Mouse (Mus musculus): ENCODE measurements around the gene Vmn1r192. TPM values are rescaled to one million over a fixed set of nuclear protein-coding genes. Genes with fewer than 3 reads are reported as not detected.
"Not testable (repeated sequence)": the region's sequence is repeated elsewhere in the genome, so short reads cannot be mapped to it uniquely, and the experiment has no call there.

The Vmn1r192 gene
- polyA plus RNA-seq (2014; fragmentation: Nextera tagmentation; extraction: Ambion mirVana) = not detected in 2 replicates

DNA sequence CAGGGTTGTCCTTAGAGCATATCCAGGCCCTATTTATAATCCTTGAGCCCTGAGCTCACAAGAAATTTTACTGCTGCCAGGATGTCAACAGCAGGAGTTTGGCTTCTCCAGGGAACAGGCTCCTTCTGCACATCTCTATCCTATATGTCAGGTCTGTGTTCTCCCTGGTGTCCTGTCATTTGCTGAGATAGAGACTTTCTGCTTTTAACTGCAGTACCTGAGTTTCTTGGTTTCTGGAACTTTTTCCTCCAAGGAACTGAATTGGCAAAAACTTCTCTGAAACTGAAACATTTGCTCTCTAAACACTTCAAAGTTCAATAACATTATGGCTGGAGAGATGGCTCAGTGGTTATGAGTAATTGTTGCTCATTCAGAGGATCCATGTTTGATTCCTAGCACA is at the start of gene Vmn1r192:
TSS of gene Vmn1r192 (minus strand) at position 101 of the 400 bp plus-strand sequence.
- Histone ChIP-seq H3K36me3 (ENCODE audit: control insufficient read depth, insufficient read depth, low read length) (no peaks in the 10 kb centered on the region), H3K9me3 (ENCODE audit: control insufficient read depth, low read length) (no peaks in the 10 kb centered on the region), H3K4me1 (replicated peaks; ENCODE audit: control insufficient read depth, insufficient read depth, low read length) (no peaks in the 10 kb centered on the region), H3K4me2 (no peak within 1 kb of the TSS), H3K4me3 (ENCODE audit: low read depth, low read length) (no peak within 1 kb of the TSS), H3K9ac (ENCODE audit: low read depth, low read length) (no peak within 1 kb of the TSS), H3K27me3 (replicated peaks; ENCODE audit: control insufficient read depth, insufficient read depth, low read length) (no peaks in the 10 kb centered on the region), H3K27ac (ENCODE audit: low read depth, low read length) (no peak within 1 kb of the TSS)
- DNase-seq (ENCODE audit: low spot score) (no peak), ATAC-seq (replicated peaks; ENCODE audit: low FRiP score) (no peak)

DNA sequence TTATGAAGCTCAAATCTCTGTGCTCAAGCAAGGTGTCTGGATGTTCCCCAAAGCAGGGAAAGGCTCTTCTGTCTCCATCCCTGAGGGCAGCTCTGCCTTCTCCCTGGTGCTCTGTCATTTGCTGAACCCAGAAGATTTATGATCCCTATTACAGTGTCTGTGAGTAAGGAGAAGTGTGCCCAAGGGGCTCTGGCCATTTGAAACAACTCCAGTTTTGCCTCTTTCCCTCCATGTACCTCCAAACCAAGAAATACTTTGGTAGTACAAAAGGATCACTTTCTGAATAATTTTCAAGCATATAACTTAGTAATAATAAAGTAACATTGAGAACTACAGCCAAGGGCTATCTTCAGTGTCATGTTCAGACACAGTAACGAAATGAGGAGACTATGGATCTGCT is 32.1 kb upstream of the Vmn1r192 start, which contains the start of gene Vmn1r193:
TSS of gene Vmn1r193 (minus strand) at position 101 of the 400 bp plus-strand sequence.
- not testable (repeated sequence) for H3K9me3 ChIP-seq (ENCODE audit: control insufficient read depth, low read length); H3K27me3 ChIP-seq (replicated peaks; ENCODE audit: control insufficient read depth, insufficient read depth, low read length); H3K36me3 ChIP-seq (ENCODE audit: control insufficient read depth, insufficient read depth, low read length); H3K27ac ChIP-seq (ENCODE audit: low read depth, low read length); H3K4me1 ChIP-seq (replicated peaks; ENCODE audit: control insufficient read depth, insufficient read depth, low read length); DNase-seq (ENCODE audit: low spot score); H3K9ac ChIP-seq (ENCODE audit: low read depth, low read length); H3K4me2 ChIP-seq; ATAC-seq (replicated peaks; ENCODE audit: low FRiP score); H3K4me3 ChIP-seq (ENCODE audit: low read depth, low read length)
- 59% methylated on average over 1 of the region's 1 CpGs for WGBS

DNA sequence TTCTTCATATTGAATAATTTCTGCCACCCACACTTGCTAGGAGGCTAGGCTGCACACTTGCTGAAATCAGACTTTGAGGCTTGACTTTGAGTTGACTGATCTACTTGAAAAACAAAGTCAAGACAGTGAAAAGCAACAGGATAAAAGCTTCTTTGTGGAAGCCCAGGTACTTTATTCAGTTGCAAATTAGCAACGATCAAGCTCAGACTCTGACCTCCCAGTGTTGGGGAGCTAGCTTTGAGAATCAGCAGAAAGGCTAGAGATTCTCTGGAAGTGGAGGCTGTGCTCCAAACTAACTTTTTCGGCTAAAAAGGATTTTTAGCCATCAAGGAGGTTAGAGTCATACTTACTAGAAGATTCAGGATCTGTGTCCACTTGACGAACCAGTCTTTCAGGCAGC is 1.8 kb upstream of the Vmn1r192 start:
- not testable (repeated sequence) for H3K4me3 ChIP-seq (ENCODE audit: low read depth, low read length); ATAC-seq (replicated peaks; ENCODE audit: low FRiP score); H3K27me3 ChIP-seq (replicated peaks; ENCODE audit: control insufficient read depth, insufficient read depth, low read length); H3K4me1 ChIP-seq (replicated peaks; ENCODE audit: control insufficient read depth, insufficient read depth, low read length); H3K9ac ChIP-seq (ENCODE audit: low read depth, low read length); H3K36me3 ChIP-seq (ENCODE audit: control insufficient read depth, insufficient read depth, low read length); H3K27ac ChIP-seq (ENCODE audit: low read depth, low read length); DNase-seq (ENCODE audit: low spot score); H3K4me2 ChIP-seq; H3K9me3 ChIP-seq (ENCODE audit: control insufficient read depth, low read length)
- 71% methylated on average over 3 of the region's 3 CpGs for WGBS

DNA sequence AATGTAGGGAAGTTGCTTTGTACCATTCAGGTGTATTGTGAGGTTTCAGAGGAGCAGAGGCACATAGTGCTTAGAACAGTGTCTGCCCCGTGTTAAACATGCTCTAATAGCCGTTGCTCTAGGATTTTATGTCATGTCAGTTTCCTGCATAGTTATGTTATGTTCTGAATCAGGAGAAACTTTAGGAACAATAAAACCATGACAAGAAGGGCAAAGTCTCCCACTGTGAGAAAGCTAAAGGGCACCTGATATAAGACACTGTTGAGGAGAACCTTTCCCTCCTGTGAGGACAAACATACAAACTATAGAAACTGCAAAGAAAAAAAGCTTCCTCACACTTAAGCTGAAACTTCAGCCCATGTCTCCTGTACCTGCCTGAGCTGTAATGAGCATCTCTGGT is 556 bp downstream of the Vmn1r192 start:
- H3K9ac ChIP-seq (ENCODE audit: low read depth, low read length) = no peak overlapping the region
- DNase-seq (ENCODE audit: low spot score) (no peak), ATAC-seq (replicated peaks; ENCODE audit: low FRiP score) (no peak)
- 82% methylated on average over 2 of the region's 2 CpGs for WGBS
- no peaks in the 10 kb centered on the region for H3K27me3 ChIP-seq (replicated peaks; ENCODE audit: control insufficient read depth, insufficient read depth, low read length)
- H3K4me2 ChIP-seq = no peak overlapping the region
- H3K27ac ChIP-seq (ENCODE audit: low read depth, low read length) = no peak overlapping the region
- no peaks in the 10 kb centered on the region for H3K36me3 ChIP-seq (ENCODE audit: control insufficient read depth, insufficient read depth, low read length)
- H3K9me3 ChIP-seq (ENCODE audit: control insufficient read depth, low read length) = no peaks in the 10 kb centered on the region
- H3K4me1 ChIP-seq (replicated peaks; ENCODE audit: control insufficient read depth, insufficient read depth, low read length) = no peaks in the 10 kb centered on the region
- no peak overlapping the region for H3K4me3 ChIP-seq (ENCODE audit: low read depth, low read length)

DNA sequence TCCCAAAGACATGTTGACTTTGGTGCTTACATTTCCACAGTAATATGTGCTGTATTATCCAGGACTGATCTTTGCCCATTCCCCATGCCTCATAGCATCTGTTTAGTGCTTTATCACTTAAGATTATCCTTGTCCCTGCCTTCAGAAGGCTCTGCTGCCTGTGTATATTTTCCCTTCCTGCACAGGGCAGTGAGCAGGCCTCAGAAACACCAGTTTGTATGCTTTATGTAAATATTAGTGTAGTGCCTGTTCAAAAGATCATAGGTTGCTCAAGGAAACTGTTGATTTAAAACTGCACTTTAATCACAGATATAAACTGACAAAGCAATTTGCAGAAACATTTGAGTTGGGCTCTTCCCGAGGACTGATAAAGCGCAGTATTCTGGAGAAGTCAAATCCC is 1.6 kb downstream of the Vmn1r192 start:
- no peak for ATAC-seq (replicated peaks; ENCODE audit: low FRiP score)
- H3K4me3 ChIP-seq (ENCODE audit: low read depth, low read length) = no peak overlapping the region

DNA sequence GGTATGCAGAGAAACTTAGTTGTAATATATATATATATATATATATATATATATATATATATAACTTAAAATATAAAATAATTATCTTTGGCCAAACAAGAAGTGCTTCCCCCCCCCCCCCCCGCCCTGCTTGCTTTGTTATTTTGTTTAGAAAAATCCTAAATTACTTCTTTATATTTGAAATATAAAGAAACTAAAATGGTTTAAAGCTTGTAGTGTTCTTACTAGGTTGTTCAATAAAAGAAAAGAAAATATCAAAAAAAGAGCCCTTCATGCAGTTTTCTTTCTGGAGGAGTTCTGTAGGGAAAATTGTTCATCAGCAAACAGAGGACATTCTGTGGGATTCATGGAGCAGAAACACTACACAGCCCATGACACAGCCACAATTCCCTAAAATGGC is 7.1 kb downstream of the Vmn1r192 start, which contains the start of gene Vmn1r191:
TSS of gene Vmn1r191 (minus strand) at position 101 of the 400 bp plus-strand sequence.
- Histone ChIP-seq H3K4me2 (no peak within 1 kb of the TSS), H3K9ac (ENCODE audit: low read depth, low read length) (no peak within 1 kb of the TSS), H3K27ac (ENCODE audit: low read depth, low read length) (no peak within 1 kb of the TSS), H3K4me3 (ENCODE audit: low read depth, low read length) (no peak within 1 kb of the TSS), H3K27me3 (replicated peaks; ENCODE audit: control insufficient read depth, insufficient read depth, low read length) (no peaks in the 10 kb centered on the region), H3K9me3 (ENCODE audit: control insufficient read depth, low read length) (no peaks in the 10 kb centered on the region), H3K36me3 (ENCODE audit: control insufficient read depth, insufficient read depth, low read length) (no peaks in the 10 kb centered on the region), H3K4me1 (replicated peaks; ENCODE audit: control insufficient read depth, insufficient read depth, low read length) (no peaks in the 10 kb centered on the region)
- DNase-seq (ENCODE audit: low spot score) (no peak), ATAC-seq (replicated peaks; ENCODE audit: low FRiP score) (no peak)
- 89% methylated on average over 1 of the region's 1 CpGs for WGBS

More for the DNA sequence above, 1.6 kb downstream of the Vmn1r192 start:
- no peak overlapping the region for H3K4me2 ChIP-seq
- WGBS = 81% methylated on average over 2 of the region's 2 CpGs
- DNase-seq (ENCODE audit: low spot score) = no peak
- no peak overlapping the region for H3K27ac ChIP-seq (ENCODE audit: low read depth, low read length)
- no peaks in the 10 kb centered on the region for H3K9me3 ChIP-seq (ENCODE audit: control insufficient read depth, low read length)
- H3K4me1 ChIP-seq (replicated peaks; ENCODE audit: control insufficient read depth, insufficient read depth, low read length) = no peaks in the 10 kb centered on the region
- no peaks in the 10 kb centered on the region for H3K27me3 ChIP-seq (replicated peaks; ENCODE audit: control insufficient read depth, insufficient read depth, low read length)
- no peak overlapping the region for H3K9ac ChIP-seq (ENCODE audit: low read depth, low read length)
- no peaks in the 10 kb centered on the region for H3K36me3 ChIP-seq (ENCODE audit: control insufficient read depth, insufficient read depth, low read length)

DNA sequence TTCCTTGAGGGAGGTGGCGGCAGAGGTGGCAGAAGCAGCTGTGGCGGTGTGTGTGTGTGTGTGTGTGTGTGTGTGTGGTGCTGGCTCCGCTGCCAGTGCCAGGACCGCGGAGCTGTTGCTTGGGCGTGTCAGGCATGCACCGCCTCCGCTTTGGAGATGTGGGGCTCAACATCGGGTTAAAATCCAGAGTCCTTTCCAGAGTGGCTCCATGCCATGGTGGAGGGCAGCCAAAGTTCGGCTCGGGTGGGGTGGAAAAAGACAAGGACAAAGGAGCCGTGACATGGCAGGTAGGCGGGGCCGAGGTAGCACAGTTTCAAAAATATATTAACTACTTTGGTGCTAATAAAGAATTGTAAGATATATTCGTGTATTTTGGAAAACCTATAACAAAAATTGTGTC is 22.5 kb downstream of the Vmn1r192 start:
- no peak overlapping the region for H3K4me3 ChIP-seq (ENCODE audit: low read depth, low read length)
- no peak for ATAC-seq (replicated peaks; ENCODE audit: low FRiP score)
- H3K27ac ChIP-seq (ENCODE audit: low read depth, low read length) = no peak overlapping the region
- peaks cover 3% of the 10 kb centered on the region; the same call in 1 of the 2 replicates for H3K9me3 ChIP-seq (ENCODE audit: control insufficient read depth, low read length)
- no peaks in the 10 kb centered on the region for H3K4me1 ChIP-seq (replicated peaks; ENCODE audit: control insufficient read depth, insufficient read depth, low read length)
- no peaks in the 10 kb centered on the region for H3K36me3 ChIP-seq (ENCODE audit: control insufficient read depth, insufficient read depth, low read length)
- H3K9ac ChIP-seq (ENCODE audit: low read depth, low read length) = no peak overlapping the region
- H3K27me3 ChIP-seq (replicated peaks; ENCODE audit: control insufficient read depth, insufficient read depth, low read length) = no peaks in the 10 kb centered on the region
- no peak overlapping the region for H3K4me2 ChIP-seq
- DNase-seq (ENCODE audit: low spot score) = no peak
- whole genome bisulfite sequencing = 90% methylated on average over 15 of the region's 15 CpGs

DNA sequence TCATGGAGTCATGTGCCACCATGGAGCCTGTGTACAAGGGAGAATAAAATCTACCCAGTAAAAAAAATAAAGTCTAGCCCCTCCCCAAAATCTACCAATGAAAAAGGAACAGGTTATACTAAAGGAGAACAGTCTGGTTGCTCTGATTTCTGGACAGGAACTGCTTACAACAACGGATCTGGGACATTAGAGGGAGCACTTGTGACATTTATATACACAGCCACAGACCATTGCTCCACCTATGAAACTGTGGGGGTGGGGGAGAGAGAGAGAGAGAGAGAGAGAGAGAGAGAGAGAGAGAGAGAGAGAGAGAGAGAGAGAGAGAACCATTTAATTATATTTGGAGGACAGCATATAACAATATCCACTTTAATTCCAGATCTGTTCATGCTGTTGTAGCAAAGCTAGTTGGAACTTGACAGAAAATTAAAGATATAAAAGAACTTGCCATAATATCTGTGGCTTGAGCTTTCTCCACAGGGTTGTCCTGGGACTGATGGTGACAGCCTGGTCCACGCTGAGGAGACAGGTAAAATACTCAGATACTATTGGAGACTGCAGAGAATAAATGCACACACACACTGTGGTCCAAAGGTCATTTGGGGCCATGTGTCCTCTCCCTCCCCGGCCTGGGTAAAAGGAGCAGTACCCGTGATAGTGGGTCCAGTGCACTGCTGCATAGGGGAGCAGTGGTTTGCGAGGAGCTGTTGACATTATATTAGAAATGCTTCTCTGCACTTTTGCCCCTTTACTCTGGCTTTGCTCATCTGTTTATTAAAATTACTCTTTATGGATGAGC is 54.2 kb downstream of the Vmn1r192 start:
- WGBS = 58% methylated on average over 5 of the region's 5 CpGs

More for the DNA sequence above, 54.2 kb downstream of the Vmn1r192 start:
- not testable (repeated sequence) for H3K27me3 ChIP-seq (replicated peaks; ENCODE audit: control insufficient read depth, insufficient read depth, low read length); ATAC-seq (replicated peaks; ENCODE audit: low FRiP score); H3K36me3 ChIP-seq (ENCODE audit: control insufficient read depth, insufficient read depth, low read length); H3K4me2 ChIP-seq; H3K4me1 ChIP-seq (replicated peaks; ENCODE audit: control insufficient read depth, insufficient read depth, low read length); DNase-seq (ENCODE audit: low spot score); H3K4me3 ChIP-seq (ENCODE audit: low read depth, low read length); H3K27ac ChIP-seq (ENCODE audit: low read depth, low read length); H3K9me3 ChIP-seq (ENCODE audit: control insufficient read depth, low read length); H3K9ac ChIP-seq (ENCODE audit: low read depth, low read length)
